Mouse (Mus musculus) embryonic facial prominence, embryonic 13.5 days (tissue): ENCODE results near the gene Dlst. TPM values are rescaled to one million over a fixed set of nuclear protein-coding genes. Genes with fewer than 3 reads are reported as not detected.

Experiments used
- polyA plus RNA-seq: library from polyadenylated mRNA; unstranded; fragments of >200 nt; fragmentation: Nextera tagmentation; extraction: Ambion mirVana; gene quantifications from 2 replicates; pipeline ENCODE4 v1.2.1, GENCODE M21; 2015

The Dlst gene
- polyA plus RNA-seq, 1 experiment from 2014 or later = 108 TPM

Other genes starting within 250 kb of the Dlst start
- 1.7 and 4.4 TPM in 2 replicates for gene Ltbp2, start 234.3 kb upstream of the Dlst start, polyA plus RNA-seq
- gene Fcf1, start 139.9 kb upstream of the Dlst start, polyA plus RNA-seq = 161 and 174 TPM in 2 replicates
- gene Arel1, start 139.9 kb upstream of the Dlst start, polyA plus RNA-seq = 14.4 and 16.3 TPM in 2 replicates
- gene Ylpm1, start 114.5 kb upstream of the Dlst start, polyA plus RNA-seq = 37.5 and 45.9 TPM in 2 replicates
- gene Prox2, start 74 bp upstream of the Dlst start, polyA plus RNA-seq = 2.9 and 3.7 TPM in 2 replicates
- gene Rps6kl1, start 40.4 kb downstream of the Dlst start, polyA plus RNA-seq = 0.78 and 1.1 TPM in 2 replicates
- 8.7 and 10.3 TPM in 2 replicates for gene Pgf, start 67.0 kb downstream of the Dlst start, polyA plus RNA-seq
- 73.2 and 81.1 TPM in 2 replicates for gene Eif2b2, start 108.6 kb downstream of the Dlst start, polyA plus RNA-seq
- 9.2 and 9.8 TPM in 2 replicates for gene Mlh3, start 159.8 kb downstream of the Dlst start, polyA plus RNA-seq
- gene Acyp1, start 177.6 kb downstream of the Dlst start, polyA plus RNA-seq = 43.2 and 45.4 TPM in 2 replicates
- 0.70 and 0.87 TPM in 2 replicates for gene Zc2hc1c, start 177.8 kb downstream of the Dlst start, polyA plus RNA-seq
- 26.4 and 28.7 TPM in 2 replicates for gene Nek9, start 228.5 kb downstream of the Dlst start, polyA plus RNA-seq